24 mouse cellular contexts compared by ENCODE assay signal in genomic region chr4:124332416-124332815, GRCm38 (mm10).
"Had no signal": no experiment of that assay in that cellular context is flagged by ENCODE, and none has a peak within 500 bp of the region (broad histone marks: within the 10 kb centered on the region; RNA-seq: fewer than 3 reads in every experiment).

No protein-coding gene starts in this region.

- H3K4me1 ChIP-seq: limb, embryonic 10.5 days; limb, embryonic 13.5 days; liver, embryonic 12.5 days; liver, embryonic 15.5 days; lung, embryonic 15.5 days; megakaryocyte, embryonic 14.5 days; neural tube, embryonic 13.5 days; stomach, embryonic 15.5 days had no signal

- H3K36me3 ChIP-seq: limb, embryonic 10.5 days; limb, embryonic 13.5 days; liver, embryonic 12.5 days; liver, embryonic 15.5 days; lung, embryonic 15.5 days; midbrain, embryonic 10.5 days; midbrain, embryonic 13.5 days; neural tube, embryonic 13.5 days; stomach, embryonic 15.5 days had no signal

- H3K27me3 ChIP-seq: limb, embryonic 13.5 days; liver, embryonic 12.5 days; liver, embryonic 15.5 days; lung, embryonic 15.5 days; megakaryocyte, embryonic 14.5 days; neural tube, embryonic 13.5 days; stomach, embryonic 15.5 days had no signal

- H3K4me3 ChIP-seq: limb, embryonic 10.5 days; limb, embryonic 13.5 days; liver, embryonic 12.5 days; liver, embryonic 15.5 days; lung, embryonic 15.5 days; megakaryocyte, embryonic 14.5 days; midbrain, embryonic 10.5 days; midbrain, embryonic 13.5 days; myocyte; neural tube, embryonic 13.5 days; stomach, embryonic 15.5 days had no signal

- H3K9ac ChIP-seq: limb, embryonic 13.5 days; liver, embryonic 12.5 days; liver, embryonic 15.5 days; lung, embryonic 15.5 days; midbrain, embryonic 13.5 days; neural tube, embryonic 13.5 days; stomach, embryonic 15.5 days had no signal

- ATAC-seq: intestine, embryonic 16.5 days; midbrain, embryonic 13.5 days; midbrain, embryonic 16.5 days had no signal

- H3K9me3 ChIP-seq: limb, embryonic 10.5 days; liver, embryonic 12.5 days; liver, embryonic 15.5 days; lung, embryonic 15.5 days; stomach, embryonic 15.5 days had no signal

- H3K27ac ChIP-seq: kidney, postnatal 0 days; limb, embryonic 10.5 days; limb, embryonic 13.5 days; liver, embryonic 12.5 days; liver, embryonic 15.5 days; lung, embryonic 15.5 days; midbrain, embryonic 10.5 days; midbrain, embryonic 13.5 days; neural tube, embryonic 13.5 days; stomach, embryonic 15.5 days had no signal

- H3K4me2 ChIP-seq: limb, embryonic 13.5 days; liver, embryonic 12.5 days; liver, embryonic 15.5 days; lung, embryonic 15.5 days; midbrain, embryonic 13.5 days; neural tube, embryonic 13.5 days; stomach, embryonic 15.5 days had no signal

- DNase-seq: kidney, adult 2 months; kidney, postnatal 36 days; liver; lung, adult 18-20 months; lung, postnatal 10 days; lung, postnatal 36 days; retina, postnatal 1 day; right cerebral cortex, postnatal 25 days; spleen, adult 18-20 months; thymus, postnatal 25 days had no signal
